Mouse (Mus musculus) liver, adult (tissue): ENCODE data around the gene Lmntd1.

ENCODE experiments used
- GATA4 ChIP-seq: IDR thresholded peaks from 2 replicates; pipeline ENCODE4 v1.6.1; 2014; ENCODE audit warnings: mild to moderate bottlenecking, low read length; ENCODE audit not compliant: insufficient replicate concordance

The Lmntd1 gene

DNA sequence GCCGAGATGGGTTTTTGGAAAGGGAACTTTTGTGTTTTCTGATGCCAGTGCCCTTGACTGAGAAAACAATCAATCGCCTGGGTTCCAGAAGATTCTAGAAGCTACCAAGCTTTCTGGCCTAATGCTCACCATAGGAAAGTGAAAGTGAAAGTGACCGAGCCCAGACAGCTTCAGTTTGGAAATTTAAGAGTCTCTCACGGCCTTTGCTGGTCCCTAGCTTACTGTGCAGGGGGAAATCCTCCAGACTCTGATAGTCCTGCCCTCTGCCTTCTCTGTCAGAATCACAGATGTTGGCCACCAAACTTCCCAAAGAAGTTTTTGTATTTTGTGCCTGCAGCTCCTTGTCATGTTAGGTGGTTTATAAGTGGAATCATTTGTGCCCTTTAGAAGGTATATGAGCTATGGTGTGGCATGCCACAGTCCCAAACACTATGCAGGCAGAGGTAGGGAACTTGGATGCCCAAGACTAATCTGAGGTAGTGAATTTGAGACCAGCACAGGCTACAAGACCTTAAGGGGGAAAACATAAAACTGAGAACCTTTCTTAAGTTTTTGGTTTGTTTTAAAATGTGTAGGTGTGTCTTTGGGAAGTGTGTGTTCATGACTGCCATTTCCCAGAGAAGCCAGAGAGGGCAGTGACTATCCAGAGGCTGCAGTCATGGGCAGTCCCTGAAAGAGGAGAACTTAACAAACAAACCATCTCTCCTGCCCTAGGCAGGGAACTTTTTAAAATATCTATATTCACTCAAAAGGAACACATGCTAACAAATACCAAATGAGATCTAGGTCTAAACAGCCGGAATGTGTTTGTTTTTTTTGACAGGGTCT, 2.5 kb upstream of the Lmntd1 start:
- TF ChIP-seq GATA4, result no peak

DNA sequence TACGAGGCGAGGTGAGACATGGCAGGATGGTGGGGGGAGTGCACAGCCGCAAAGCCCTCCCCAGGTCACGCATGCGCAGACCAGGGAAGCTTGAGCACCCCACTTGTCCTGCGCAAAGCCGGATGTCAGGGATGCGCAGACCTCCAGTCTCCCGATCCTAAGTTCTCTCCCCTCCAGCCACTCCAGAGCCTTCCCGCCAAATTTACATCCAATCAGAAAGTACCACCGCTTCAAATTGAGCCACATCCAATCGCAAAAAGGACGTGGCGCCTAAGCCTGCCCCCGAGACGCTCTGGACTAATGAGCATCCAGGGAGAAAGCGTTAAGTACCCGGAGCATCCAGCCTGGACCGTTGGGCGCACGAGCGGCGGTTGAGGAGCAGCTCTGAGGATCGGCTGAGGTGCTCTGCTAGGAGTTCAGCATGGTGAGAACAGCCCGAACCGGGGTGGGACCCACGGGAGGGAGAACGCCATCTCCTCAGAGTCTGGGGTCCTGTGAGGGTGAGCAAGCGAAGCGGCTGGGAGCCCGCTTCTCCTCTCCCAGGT, 1.6 kb upstream of the Lmntd1 start, which contains the start of gene Tuba3b:
Tuba3b (plus strand) TSS at position 92 of the 545 bp plus-strand sequence.
- TF ChIP-seq GATA4, result no peak

DNA sequence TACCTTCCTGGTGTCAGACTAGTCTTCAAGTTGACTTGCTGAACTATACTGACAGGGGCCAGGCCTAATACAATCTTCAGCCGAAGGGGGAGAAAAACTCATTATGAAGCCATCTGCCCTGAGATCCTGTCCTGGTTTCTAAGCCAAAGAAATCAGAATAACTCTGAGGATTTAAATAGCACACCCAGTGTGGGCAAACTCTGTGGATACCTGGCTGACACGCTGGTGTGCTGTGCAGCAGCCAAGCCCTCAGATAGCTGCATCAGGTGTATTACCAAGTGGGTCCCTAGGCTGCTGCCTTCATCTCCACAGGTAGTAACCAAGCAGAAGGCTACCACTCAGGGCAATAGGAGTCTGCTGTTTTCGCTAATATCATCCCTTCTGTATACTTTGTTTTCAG, 1.5 kb downstream of the Lmntd1 start:
- TF ChIP-seq GATA4, result no peak

DNA sequence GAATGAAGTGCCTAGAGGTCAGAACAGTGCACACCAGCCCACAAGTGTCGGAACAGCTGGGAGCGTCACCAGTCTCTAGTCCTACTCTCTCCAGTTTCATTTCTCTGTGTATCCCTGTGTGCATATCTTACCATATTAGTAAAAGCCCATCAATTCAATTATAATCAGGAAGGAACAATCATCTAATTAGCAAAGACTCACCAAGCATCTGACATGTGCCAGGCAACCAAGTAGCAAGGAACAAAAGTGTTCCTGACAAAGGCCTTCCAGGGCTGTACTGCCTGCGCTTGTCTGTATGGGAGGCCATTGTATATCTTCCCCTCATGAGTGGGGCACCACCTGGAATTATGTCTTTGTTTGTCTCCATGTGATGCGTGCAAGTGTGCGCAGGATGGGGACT, 3.2 kb downstream of the Lmntd1 start:
- no peak for TF ChIP-seq GATA4

DNA sequence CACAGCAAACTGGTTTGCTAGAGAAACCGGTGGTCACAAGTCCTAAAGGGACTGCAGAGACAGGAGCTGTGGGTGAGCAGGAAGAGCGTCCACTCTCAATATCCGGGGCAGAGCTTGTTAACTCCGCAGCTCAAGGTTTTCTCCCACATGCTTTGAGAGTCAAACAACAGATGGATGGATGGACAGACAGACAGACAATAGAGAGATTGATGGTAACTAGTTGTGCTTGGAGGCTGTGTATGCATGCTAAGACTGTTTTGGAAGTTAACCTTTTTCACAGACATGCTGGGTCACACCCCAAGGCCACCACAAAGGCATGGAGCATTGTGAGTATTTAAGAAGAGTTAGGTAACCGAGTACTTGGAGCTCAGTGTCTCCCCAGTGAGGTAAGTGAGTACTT, 5.4 kb downstream of the Lmntd1 start:
- TF ChIP-seq GATA4, result no peak

DNA sequence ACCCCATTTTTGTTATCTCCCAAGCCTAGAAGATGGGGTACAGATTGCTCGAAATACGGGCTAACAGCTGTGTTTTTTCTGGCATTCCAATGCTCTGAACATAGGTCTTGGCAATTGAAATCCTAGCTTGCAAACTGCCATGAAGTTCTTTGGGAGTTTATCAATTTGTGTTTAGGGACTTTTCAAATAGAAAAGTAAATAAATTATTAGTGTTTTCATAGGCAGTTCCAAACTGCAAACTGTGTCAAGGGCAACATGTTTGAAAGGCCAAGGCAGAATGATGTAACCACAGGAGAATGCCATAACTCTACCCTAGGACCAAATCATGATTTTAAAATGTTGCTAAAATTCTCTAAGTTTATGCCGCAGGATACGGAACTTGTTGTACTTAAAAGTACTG, 6.4 kb downstream of the Lmntd1 start:
- no peak; the same call in 1 of the 2 replicates for TF ChIP-seq GATA4

DNA sequence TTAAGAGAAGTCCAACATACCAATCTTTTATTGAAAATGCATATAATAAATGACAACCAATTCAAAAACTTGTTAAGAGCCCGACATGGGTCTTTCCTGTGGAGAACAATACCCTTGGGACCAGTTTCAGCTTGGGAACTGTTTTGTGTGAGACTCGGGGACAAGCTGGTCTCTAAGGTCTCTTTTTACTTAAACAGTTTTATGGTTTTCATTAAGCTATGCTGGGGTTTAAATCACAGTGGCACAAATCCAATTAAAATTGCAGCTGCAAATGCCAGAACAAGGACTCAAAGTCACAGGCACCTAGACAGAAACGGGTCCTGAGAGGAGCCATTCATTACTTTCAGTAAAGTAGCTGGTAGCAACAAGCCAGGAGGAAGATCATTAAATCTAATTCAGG, 8.9 kb downstream of the Lmntd1 start:
- no peak for TF ChIP-seq GATA4

DNA sequence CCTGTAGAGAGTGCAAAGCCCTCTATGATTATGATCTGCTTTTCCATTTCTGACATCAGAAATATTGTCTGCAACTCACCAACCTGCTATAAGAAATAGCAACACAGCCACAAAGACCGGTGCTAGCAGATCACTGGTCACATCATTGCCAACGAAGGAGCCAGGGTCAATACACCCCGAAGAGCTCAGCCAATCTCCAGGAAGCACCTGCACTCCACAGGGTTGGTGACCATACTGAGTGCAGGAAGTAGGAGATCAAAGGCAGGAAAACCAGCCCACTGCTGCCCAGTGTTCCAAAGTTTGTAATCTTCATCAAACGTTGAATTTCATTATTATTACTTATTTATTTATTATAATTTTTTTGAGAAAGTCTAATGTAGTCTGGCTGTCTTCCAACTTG, 9.5 kb downstream of the Lmntd1 start:
- TF ChIP-seq GATA4, result no peak

DNA sequence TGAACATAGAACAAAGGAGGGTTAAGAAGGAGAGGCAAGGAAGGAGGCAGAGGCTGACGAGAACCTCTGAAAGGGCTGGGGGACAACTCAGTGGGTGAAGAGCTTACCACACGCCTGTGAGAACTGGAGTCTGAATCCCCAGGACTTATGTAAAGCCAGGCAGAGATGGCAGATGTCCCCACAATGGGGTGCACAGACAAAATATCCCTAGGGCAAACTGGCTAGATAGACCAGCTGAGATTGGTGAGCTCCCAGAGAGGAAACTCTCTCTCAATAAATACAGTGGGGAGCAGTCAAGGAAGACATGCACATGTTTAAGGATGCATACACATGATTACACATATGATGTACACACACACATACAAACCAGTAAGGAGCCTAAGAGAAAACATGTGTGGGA, 10.0 kb downstream of the Lmntd1 start:
- TF ChIP-seq GATA4, result no peak

DNA sequence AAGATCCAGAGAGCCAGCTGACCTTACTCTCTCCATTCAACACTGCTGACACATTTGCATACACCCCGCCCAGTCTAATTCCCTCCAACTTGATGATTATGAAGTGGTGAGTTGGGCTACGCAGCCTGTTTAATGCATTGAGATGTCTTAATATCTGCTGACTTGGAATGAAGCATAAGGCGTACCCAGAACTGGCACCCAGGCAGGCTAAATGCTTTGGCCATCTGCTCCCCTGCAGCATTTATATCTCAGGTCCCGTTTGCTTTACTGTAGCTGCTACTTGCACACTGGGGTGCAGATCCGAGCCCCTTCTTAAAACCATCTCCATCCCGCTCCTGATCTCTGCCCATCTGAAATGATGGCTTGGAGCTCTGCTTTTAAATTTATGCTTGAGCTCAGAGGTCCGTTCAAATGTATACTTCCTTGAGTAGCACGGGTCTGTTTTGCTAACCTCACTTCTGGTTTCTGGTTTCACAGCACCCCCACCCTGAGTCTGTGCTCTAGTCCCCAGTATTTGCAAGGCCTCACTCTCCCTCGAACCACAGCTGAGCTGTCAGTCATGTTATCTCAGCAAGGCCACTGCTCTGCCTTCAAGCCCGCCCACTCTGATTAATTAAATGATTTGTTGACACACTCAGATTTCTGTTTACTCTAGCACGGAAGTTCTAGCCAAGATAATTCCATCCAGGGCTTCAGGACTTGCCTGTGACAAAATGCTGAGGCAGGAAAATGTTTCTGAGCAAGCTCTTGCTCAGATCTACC, 15.1 kb downstream of the Lmntd1 start:
- peak; percentile 82 for TF ChIP-seq GATA4

DNA sequence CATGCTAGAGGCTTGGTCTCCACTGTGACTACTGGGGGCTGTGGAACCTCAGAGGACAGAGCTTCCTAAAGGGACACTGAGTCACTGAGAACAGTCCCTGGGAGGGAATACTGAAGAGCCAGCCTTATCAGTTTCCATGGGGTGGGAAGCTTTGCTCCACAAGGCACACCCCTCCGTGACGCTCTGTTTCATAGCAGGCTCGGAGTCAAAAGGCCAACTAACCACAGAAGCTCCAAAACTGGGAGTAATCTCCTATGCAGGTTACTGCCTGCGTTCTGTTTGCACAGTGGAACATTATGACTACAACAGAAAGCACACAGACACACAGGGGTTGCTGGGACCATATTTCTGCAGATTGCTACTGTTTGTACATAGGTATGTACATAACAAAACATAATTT, 18.2 kb downstream of the Lmntd1 start:
- TF ChIP-seq GATA4, result no peak

DNA sequence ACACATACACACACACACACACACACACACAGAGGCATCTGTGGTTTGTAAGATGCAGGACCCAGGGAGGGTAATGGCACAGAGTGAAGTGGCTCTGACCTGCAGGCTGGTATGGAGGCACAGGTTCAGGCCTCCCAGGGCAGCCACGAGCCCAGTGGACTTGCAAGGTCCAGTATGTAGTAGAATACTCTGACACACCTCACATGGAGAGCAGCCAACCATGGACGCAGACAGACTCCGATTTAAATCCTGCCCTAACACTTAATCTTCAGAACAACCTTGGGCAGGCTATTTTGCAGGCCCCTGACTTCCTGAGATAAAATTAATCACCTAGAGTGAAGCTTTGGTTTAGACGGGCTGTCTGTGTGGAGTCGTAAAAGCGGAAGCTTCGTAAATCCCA, 20.1 kb downstream of the Lmntd1 start:
- TF ChIP-seq GATA4, result no peak

DNA sequence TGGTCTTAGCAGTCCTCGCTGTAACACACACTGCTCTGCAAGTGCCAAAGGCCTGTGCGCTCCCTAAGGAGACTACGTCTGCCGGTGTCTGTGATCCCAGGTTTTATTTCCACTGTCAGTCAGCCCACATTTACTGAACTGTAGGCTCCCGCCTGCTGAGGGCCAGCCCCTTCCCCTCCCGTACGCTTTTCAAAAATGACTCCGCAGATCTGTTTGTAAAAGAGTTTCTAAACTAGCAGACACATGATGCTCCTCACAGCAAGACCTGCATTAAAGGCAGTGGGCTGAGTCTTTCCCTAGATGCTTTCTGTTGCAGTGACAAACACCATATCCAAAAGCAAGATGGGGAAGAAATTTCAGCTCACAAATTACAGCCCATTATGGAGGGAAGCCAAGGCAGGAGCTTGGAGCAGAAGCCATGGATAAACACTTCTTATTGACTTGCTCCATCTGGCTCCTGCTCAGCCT, 21.6 kb downstream of the Lmntd1 start:
- TF ChIP-seq GATA4, result no peak

DNA sequence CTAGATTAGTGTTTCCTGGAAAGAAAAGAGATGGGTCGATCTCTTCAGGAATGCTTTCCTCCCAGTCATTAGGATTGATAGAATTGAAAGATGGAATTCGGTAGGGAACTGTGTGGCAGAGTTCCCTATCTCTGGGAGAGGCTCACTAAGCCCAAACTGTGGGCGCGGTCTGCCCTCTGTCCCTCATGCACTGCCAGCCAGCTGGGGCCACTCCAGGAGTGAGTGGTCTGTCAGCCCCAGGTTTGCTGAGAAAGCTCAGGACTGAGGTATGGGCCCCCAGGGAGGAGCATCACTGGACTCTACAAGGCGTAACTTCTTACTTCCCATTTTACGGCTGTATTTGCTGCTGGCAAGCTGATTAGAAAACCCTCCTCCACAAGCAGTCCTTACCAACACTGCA, 22.1 kb downstream of the Lmntd1 start:
- no peak for TF ChIP-seq GATA4

DNA sequence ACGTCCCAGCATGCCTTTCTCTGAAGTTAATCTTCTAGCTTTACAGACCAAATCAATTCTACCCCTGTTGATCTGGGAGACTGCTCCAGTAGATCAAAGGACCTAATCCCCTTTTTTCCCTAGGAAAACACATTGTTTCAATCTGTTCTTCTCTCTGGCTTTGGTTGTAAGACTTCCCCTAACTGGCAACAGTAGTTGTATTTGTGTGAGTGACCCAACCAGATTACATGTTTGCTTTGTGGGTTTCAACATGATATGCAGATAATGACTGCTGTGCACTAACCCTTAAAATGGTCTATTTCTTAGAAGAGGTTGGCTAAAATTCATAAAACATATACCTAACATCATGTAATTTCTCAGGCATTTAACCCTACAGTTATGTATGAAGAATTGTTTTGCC, 22.5 kb downstream of the Lmntd1 start:
- TF ChIP-seq GATA4, result no peak

DNA sequence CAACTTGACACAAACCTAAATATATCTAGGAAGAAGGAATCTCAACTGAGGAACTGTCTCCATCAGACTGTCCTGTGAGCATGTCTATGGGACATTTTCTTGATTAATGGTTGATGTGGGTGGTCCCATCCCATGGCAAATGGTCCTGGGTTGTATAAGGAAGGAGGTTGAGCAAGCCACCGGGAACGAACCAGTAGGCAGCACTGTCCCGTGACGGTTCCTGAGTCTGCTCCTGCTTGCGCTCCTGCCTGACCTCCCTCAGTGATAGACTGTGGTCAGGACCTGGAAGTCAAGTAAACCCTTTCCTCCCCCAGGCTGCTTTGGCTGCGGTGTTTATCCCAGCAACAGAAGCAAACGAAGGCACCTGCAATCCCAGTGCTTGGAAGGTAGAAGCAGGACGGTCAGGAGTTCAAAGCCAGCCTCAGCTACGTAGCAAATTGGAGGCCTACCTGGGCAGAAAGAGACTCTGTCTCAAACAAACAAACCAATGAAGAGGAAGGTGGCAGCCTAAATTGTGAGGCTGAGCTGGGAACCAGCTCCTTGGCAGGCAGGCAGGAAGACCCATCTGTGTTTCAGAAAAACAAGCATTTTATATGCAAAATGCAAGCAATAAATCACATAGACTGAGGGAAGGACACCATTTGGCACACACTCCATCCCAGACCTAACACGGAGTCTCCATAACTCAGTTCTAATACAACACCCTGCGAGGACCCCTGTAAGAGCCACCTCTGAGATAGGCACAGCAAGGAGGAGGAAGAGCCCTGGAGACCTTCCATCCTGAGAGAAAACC, 23.4 kb downstream of the Lmntd1 start:
- no peak for TF ChIP-seq GATA4
